Mouse (Mus musculus) hindbrain, postnatal 0 days (tissue): Measurements from ENCODE around the gene Irak1. TPM values are rescaled to one million over a fixed set of nuclear protein-coding genes. Genes with fewer than 3 reads are reported as not detected.

Source experiments
- ATAC-seq: fragments of 200-750 bp; cut with Nextera tagmentation; 2 replicates; pipeline ENCODE4 v1.8.0; 2017; ENCODE audit warnings: mild to moderate bottlenecking, moderate TSS enrichment, moderate library complexity
- DNase-seq: peaks from one replicate; pipeline ENCODE4 v3.0.0-alpha.2; 2015; ENCODE audit warnings: low spot score
- H3K27ac ChIP-seq: fragments of 300-500 bp; sonication (generic); 2 replicates; pipeline ENCODE4 v1.5.1; 2014; ENCODE audit warnings: mild to moderate bottlenecking
- H3K27me3 ChIP-seq: fragments of 300-500 bp; sonication (generic); 2 replicates; pipeline ENCODE4 v1.6.1; 2014; ENCODE audit warnings: low read length, mixed read lengths; ENCODE audit not compliant: insufficient read depth
- H3K36me3 ChIP-seq: fragments of 300-500 bp; sonication (generic); 2 replicates; pipeline ENCODE4 v1.6.1; 2014; ENCODE audit warnings: low read length, mixed read lengths; ENCODE audit not compliant: insufficient read depth
- H3K4me1 ChIP-seq: fragments of 300-500 bp; sonication (generic); 2 replicates; pipeline ENCODE4 v1.6.1; 2014; ENCODE audit warnings: antibody characterized with exemption, low read length, mixed read lengths; ENCODE audit not compliant: insufficient read depth
- H3K4me2 ChIP-seq: fragments of 300-500 bp; sonication (generic); 2 replicates; pipeline ENCODE4 v1.6.1; 2014; ENCODE audit warnings: low read depth, mild to moderate bottlenecking, low read length, moderate library complexity, mixed read lengths
- H3K4me3 ChIP-seq: fragments of 300-500 bp; sonication (generic); 2 replicates; pipeline ENCODE4 v1.5.1; 2014; ENCODE audit warnings: low read length
- H3K9ac ChIP-seq: fragments of 300-500 bp; sonication (generic); replicated peaks from 2 replicates; pipeline ENCODE4 v1.6.1; 2014; ENCODE audit warnings: mild to moderate bottlenecking, low read length, moderate library complexity, mixed read lengths
- H3K9me3 ChIP-seq: fragments of 300-500 bp; sonication (generic); 2 replicates; pipeline ENCODE4 v1.6.1; 2016; ENCODE audit warnings: low read length, mixed read lengths
- CTCF ChIP-seq: IDR thresholded peaks from 2 replicates; pipeline ENCODE4 v1.5.1; 2016; ENCODE audit warnings: antibody characterized with exemption, control low read depth, low read depth
- WGBS: fragments of 180-500 bp; shearing (Covaris S2); extraction: QIAGEN DNeasy Blood & Tissue Kit; methylation state at CpG from one replicate; pipeline ENCODE4 v1.1.7; 2014; 5-methylcytosine and 5-hydroxymethylcytosine counted together
- polyA plus RNA-seq: library from polyadenylated mRNA; unstranded; fragments of >200 nt; fragmentation: Nextera tagmentation; extraction: Ambion mirVana; gene quantifications from 2 replicates; pipeline ENCODE4 v1.2.1, GENCODE M21; 2015
- total RNA-seq: library from RNA; depleted of rRNA; stranded (reverse); fragments of >200 nt; gene quantifications from 2 replicates; pipeline ENCODE4 v1.2.3, GENCODE M21; 2014

Gene Irak1
- total and polyA plus RNA-seq, 2 experiments from 2014 or later: 38.7 to 71.0 TPM

DNA sequence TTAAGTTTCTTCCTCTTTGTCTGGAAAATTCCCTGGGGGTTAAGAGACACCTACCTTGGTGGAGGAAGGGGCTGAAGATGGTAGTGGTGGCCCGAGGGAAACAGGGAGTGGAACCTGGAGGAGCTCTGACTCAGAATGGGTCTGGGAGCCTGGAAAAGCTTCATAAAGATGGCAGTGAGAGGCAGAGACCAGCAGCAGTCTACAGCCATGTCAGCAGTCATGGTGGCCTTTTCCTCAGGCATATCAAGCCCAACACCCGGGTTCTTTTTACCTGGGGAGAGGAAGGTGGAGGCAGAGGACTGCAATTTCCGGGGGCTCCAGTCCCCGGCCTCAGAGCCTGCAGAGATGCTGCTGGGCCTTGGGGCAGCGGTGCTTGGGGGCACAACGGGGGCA, 927 bp downstream of the Irak1 start:
- ATAC-seq: no peak

DNA sequence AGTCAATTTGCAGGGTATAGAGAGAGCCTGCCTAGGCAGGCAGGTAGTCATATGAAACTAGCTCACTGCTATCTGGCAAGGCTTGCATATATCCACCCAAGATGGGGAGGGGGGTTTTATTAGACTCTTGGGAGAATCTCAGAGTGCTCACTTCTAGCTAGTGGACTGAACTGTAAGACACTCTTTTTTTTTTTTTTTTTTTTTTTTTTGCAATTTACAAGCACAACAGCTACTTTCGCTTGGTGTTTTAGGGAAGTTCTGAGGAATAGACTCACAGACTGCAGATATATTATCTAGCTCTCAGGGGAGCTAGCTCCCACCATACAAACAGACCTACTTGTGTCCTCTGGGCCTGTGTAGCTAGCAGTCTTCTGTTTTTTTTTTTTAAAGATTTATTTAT, 9.1 kb downstream of the Irak1 start:
- Histone ChIP-seq H3K4me3 (no peak overlapping the region), H3K9me3 (no peaks in the 10 kb centered on the region), H3K9ac (no peak overlapping the region), H3K4me1 (no peaks in the 10 kb centered on the region), H3K27ac (no peak overlapping the region), H3K27me3 (no peaks in the 10 kb centered on the region), H3K4me2 (no peak overlapping the region), H3K36me3 (no peaks in the 10 kb centered on the region; the same call in 1 of the 2 replicates)
- 91% methylated on average over 1 of the region's 1 CpGs for WGBS
- DNase-seq (no peak), ATAC-seq (no peak)
- TF ChIP-seq CTCF: no peak

More for the DNA sequence above, 927 bp downstream of the Irak1 start:
- no peaks in the 10 kb centered on the region for H3K27me3 ChIP-seq
- 36% methylated on average over 6 of the region's 6 CpGs for WGBS
- DNase-seq: no peak
- no peaks in the 10 kb centered on the region for H3K36me3 ChIP-seq
- peak overlapping the region; percentile 54 for H3K4me3 ChIP-seq
- no peaks in the 10 kb centered on the region for H3K9me3 ChIP-seq
- H3K4me2 ChIP-seq: peak overlapping the region; percentile 63
- peak overlapping the region; percentile 80 for H3K9ac ChIP-seq
- H3K27ac ChIP-seq: peak overlapping the region; percentile 83
- H3K4me1 ChIP-seq: no peaks in the 10 kb centered on the region
- TF ChIP-seq CTCF: no peak

DNA sequence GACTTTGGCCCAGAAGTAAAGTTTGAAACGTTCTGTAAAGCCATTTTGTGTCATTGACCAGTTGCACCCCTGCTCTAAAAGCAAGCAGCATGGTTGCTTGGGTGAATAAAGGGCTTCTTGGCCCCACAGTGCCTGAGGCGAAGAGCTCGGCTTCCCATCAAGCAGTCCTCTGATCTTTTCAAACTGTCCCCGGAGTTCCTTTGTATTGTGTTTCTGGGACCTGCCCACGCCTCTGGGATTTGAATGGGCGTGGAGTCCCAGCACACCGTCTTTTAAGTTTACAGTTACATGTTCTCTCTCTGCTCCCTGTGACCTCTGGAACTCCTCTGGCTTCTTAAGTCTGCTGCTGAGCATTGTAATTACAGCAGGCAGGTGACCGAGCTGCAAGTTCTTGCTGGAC, 15.7 kb downstream of the Irak1 start:
- no peak for TF ChIP-seq CTCF
- 41% methylated on average over 8 of the region's 8 CpGs for WGBS
- ATAC-seq (no peak), DNase-seq (no peak)
- Histone ChIP-seq H3K27ac (no peak overlapping the region), H3K27me3 (no peaks in the 10 kb centered on the region), H3K4me3 (no peak overlapping the region), H3K9me3 (no peaks in the 10 kb centered on the region), H3K36me3 (no peaks in the 10 kb centered on the region), H3K9ac (no peak overlapping the region), H3K4me2 (no peak overlapping the region), H3K4me1 (no peaks in the 10 kb centered on the region)

DNA sequence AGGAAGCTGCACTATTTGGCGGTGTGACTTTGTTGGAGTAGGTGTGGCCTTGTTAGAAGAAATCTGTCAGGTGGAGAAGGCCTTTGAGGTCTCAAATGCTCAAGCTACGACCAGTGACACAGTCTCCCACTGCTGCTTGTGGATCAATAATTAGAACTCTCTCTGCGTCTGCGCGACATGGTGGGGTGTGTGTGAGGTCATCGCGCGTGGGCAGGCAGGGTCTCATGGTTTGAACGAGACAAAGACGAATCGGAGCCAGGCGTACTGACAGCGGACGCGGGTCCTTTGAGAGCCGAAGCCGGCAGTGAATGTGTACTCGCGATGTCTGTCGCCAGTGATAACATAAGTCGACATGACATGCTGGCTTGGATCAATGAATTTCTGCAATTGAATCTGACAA, 17.3 kb downstream of the Irak1 start:
- H3K4me2 ChIP-seq: no peak overlapping the region
- no peak overlapping the region for H3K27ac ChIP-seq
- TF ChIP-seq CTCF: no peak
- no peaks in the 10 kb centered on the region for H3K9me3 ChIP-seq
- no peak overlapping the region for H3K9ac ChIP-seq
- 77% methylated on average over 21 of the region's 21 CpGs for WGBS
- DNase-seq (peak; percentile 8), ATAC-seq (peak; percentile 55; the same call in 1 of the 2 replicates)
- H3K4me3 ChIP-seq: no peak overlapping the region
- H3K4me1 ChIP-seq: no peaks in the 10 kb centered on the region
- no peaks in the 10 kb centered on the region for H3K36me3 ChIP-seq
- H3K27me3 ChIP-seq: no peaks in the 10 kb centered on the region

DNA sequence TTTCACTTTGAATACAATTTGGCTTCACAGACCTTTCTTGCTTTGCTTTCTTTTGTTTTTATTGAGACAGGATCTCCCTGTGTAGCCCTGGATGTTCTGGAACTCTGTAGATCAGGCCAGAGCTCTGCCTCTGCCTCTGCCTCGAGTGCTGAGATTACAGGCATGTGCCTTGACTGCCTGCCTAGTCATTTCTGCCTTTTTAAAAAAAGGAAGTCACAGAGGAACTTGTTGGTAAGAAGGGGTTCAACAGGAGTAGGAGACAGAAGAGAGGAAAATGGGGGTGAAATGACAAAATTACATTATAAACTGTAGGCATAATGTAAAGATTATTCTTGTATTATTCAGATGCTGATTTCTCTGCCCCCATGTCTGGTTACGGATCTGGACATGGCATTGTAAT, 20.1 kb downstream of the Irak1 start:
- no peak overlapping the region for H3K27ac ChIP-seq
- DNase-seq (no peak), ATAC-seq (no peak)
- H3K4me1 ChIP-seq: no peaks in the 10 kb centered on the region
- H3K27me3 ChIP-seq: no peaks in the 10 kb centered on the region
- no peaks in the 10 kb centered on the region for H3K36me3 ChIP-seq
- H3K9ac ChIP-seq: no peak overlapping the region
- no peak for TF ChIP-seq CTCF
- H3K4me3 ChIP-seq: no peak overlapping the region
- 58% methylated on average over 2 of the region's 2 CpGs for WGBS
- H3K9me3 ChIP-seq: no peaks in the 10 kb centered on the region
- no peak overlapping the region for H3K4me2 ChIP-seq

DNA sequence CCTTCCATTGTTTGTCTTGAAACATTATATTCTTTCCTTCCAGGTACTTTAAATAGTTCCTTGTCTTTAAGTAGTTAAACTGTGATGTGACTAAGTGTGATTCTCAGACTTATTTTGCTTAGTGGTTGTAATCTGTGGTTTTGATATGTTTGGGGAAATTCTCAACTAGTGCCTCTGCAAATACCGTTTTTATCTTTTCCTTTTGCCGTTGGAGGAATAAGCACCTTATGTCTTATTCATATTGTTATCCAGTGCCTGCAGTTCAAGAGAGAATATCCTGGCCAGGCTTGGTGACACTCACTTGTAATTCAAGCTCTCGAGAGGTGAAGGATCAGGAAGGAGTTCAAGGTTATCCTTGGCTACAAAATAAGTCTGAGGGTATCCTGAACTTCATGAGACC, 22.7 kb downstream of the Irak1 start:
- Histone ChIP-seq H3K27me3 (no peaks in the 10 kb centered on the region), H3K4me2 (no peak overlapping the region), H3K9ac (no peak overlapping the region), H3K36me3 (no peaks in the 10 kb centered on the region), H3K4me1 (no peaks in the 10 kb centered on the region), H3K9me3 (no peaks in the 10 kb centered on the region), H3K4me3 (no peak overlapping the region), H3K27ac (no peak overlapping the region)
- ATAC-seq: no peak
- no peak for DNase-seq
- TF ChIP-seq CTCF: no peak
- 85% methylated on average over 3 of the region's 3 CpGs for WGBS

DNA sequence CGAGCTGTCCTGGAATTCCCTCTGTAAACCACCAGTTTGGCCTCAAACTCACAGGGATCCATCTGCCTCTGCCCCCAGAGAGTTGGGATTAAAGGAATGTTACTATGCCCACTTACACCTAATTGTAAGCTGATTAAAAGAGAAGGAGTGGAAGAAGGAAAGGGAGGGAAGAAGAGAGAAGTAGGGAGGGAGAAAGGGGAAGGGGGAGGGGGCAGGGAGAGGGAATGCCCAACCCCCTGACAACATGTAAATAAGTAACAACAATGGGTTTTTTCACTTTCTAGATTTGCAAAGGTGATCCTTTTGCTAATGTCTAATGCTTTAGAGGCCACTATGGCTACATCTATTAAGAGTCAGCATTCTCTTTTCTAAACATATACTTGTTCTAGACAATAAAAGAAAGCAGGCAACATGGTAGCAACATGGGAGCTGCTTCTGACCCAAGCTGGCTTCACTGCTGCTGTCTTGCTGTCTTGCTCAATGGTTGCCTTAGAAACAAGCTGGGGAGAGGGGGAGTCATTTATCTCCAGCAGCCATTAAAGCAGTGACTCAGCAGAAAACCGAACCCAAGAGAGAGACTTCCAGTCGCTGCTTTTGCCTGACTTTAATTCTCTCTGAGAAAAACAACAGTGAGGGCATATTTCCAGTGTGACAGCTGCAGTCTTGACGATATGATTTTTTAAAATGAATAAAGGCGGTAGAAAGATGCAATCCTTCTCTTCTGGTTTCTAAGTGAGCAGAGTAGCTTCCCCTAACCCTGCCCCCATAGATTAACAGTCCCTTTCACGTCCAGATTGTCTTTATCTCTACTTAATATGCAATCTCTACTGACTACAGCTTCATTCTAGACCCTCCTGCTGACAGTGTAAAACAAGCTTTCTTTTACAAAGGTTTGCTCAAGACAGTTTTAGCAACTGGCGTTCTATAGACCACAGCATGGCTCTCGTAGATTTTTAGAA, 24.5 kb downstream of the Irak1 start:
- ATAC-seq: peak; percentile 92
- Histone ChIP-seq H3K36me3 (no peaks in the 10 kb centered on the region), H3K9me3 (no peaks in the 10 kb centered on the region), H3K27me3 (no peaks in the 10 kb centered on the region), H3K27ac (peak overlapping the region; percentile 59; the same call in 1 of the 2 replicates), H3K4me2 (peak overlapping the region; percentile 27), H3K9ac (no peak overlapping the region), H3K4me1 (no peaks in the 10 kb centered on the region), H3K4me3 (no peak overlapping the region)
- no peak for TF ChIP-seq CTCF
- peak; percentile 78 for DNase-seq
- 28% methylated on average over 8 of the region's 8 CpGs for WGBS
